ENCODE assay signal across 28 mouse cellular contexts in the genomic region with DNA sequence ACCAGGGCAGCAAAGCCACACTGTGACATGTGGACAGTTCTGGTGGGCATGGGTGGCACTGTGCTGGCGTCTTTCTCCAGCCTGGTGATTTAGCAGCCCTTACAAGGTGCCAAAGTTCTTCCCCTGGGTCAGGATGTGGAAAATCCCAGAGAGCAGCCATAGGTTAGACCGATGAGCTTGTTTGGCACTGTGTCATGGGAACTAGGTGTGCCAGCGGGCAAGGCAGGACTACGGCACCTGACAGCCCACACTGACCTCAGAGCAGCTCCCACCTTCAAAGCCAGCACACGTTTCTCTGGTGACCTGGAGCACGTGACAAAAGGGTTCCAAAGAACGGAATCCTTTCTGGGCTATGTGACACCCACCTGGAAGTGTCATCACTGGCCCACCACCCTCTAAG. TPM values are rescaled to one million over a fixed set of nuclear protein-coding genes. Genes with fewer than 3 reads are reported as not detected.
DNase-seq lines count a peak whose midpoint lies in the region; ATAC-seq and TF ChIP-seq lines count a peak whose summit lies in the region.
"Had no signal": no experiment of that assay in that cellular context is flagged by ENCODE, and none has a peak within 500 bp of the region (broad histone marks: within the 10 kb centered on the region; RNA-seq: fewer than 3 reads in every experiment).

No protein-coding gene starts in this region.

- DNase-seq in cerebellum, postnatal 4 days (ENCODE audit: low spot score in 2 of 2): no peak
- no peak for DNase-seq in heart, postnatal 4 days
- DNase-seq in spleen, adult 2 months (ENCODE audit: low read depth in 1 of 2, low spot score in 2 of 2): no peak
- DNase-seq in spleen, postnatal 36 days (ENCODE audit: low spot score in 2 of 2): no peak
- DNase-seq in gastrocnemius, adult 8-10 months (ENCODE audit: low spot score in 2 of 2): no peak
- DNase-seq in lung, adult 18-20 months: no peak
- DNase-seq: adrenal gland, postnatal 36 days; gastrocnemius, postnatal 36 days; kidney, adult 9 months; thymus, adult 18-20 months; thymus, postnatal 4 days had no signal

- no peak overlapping the region for H3K9ac ChIP-seq in heart, embryonic 12.5 days
- H3K9ac ChIP-seq: embryonic facial prominence, embryonic 12.5 days; hindbrain, embryonic 13.5 days; intestine, embryonic 15.5 days; liver, embryonic 12.5 days; lung, embryonic 14.5 days; midbrain, embryonic 12.5 days; neural tube, embryonic 13.5 days had no signal

- no peak for TF ChIP-seq POLR2A in spleen, adult 2 months (IDR thresholded peaks at IDR 0.05; ENCODE audit: low read depth, low read length)

- no peak overlapping the region for H3K4me2 ChIP-seq in heart, embryonic 12.5 days
- H3K4me2 ChIP-seq: embryonic facial prominence, embryonic 12.5 days; hindbrain, embryonic 13.5 days; intestine, embryonic 15.5 days; liver, embryonic 12.5 days; lung, embryonic 14.5 days; midbrain, embryonic 12.5 days; neural tube, embryonic 13.5 days had no signal

- TF ChIP-seq CTCF in spleen, adult 2 months (IDR thresholded peaks at IDR 0.05; ENCODE audit: extremely low read depth, insufficient read depth, insufficient read length, insufficient replicate concordance): no peak

- WGBS in heart, embryonic 12.5 days: 73% methylated on average over 7 of the region's 7 CpGs
- 83% methylated on average over 7 of the region's 7 CpGs for WGBS in spleen, adult 2 months

- H3K27me3 ChIP-seq in heart, embryonic 12.5 days (replicated peaks): peaks cover 42% of the 10 kb centered on the region
- no peaks in the 10 kb centered on the region; the same call in 1 of the 2 replicates for H3K27me3 ChIP-seq in spleen, adult 2 months (ENCODE audit: control insufficient read depth, insufficient read depth, low read length)
- H3K27me3 ChIP-seq: embryonic facial prominence, embryonic 12.5 days; hindbrain, embryonic 13.5 days; intestine, embryonic 15.5 days; liver, embryonic 12.5 days; midbrain, embryonic 12.5 days; neural tube, embryonic 13.5 days had no signal

- no peaks in the 10 kb centered on the region for H3K9me3 ChIP-seq in heart, embryonic 12.5 days (replicated peaks)
- H3K9me3 ChIP-seq: embryonic facial prominence, embryonic 12.5 days; hindbrain, embryonic 13.5 days; intestine, embryonic 15.5 days; liver, embryonic 12.5 days; midbrain, embryonic 12.5 days; neural tube, embryonic 13.5 days had no signal

- no peak overlapping the region for H3K4me3 ChIP-seq in heart, embryonic 12.5 days
- H3K4me3 ChIP-seq in spleen, adult 2 months (ENCODE audit: extremely low read depth, insufficient read depth, insufficient read length): no peak overlapping the region
- H3K4me3 ChIP-seq: embryonic facial prominence, embryonic 12.5 days; erythroblast, embryonic 14.5 days; hindbrain, embryonic 13.5 days; intestine, embryonic 15.5 days; liver, embryonic 12.5 days; midbrain, embryonic 12.5 days; neural tube, embryonic 13.5 days had no signal

- H3K27ac ChIP-seq in heart, embryonic 12.5 days (ENCODE audit: poor library complexity, severe bottlenecking): peak overlapping the region; percentile 58; the same call in 1 of the 2 replicates
- peak overlapping the region; percentile 75 for H3K27ac ChIP-seq in spleen, adult 2 months (ENCODE audit: insufficient read depth, low read length)
- H3K27ac ChIP-seq: embryonic facial prominence, embryonic 12.5 days; hindbrain, embryonic 13.5 days; intestine, embryonic 15.5 days; liver, embryonic 12.5 days; macrophage; midbrain, embryonic 12.5 days; neural tube, embryonic 13.5 days had no signal

- H3K36me3 ChIP-seq in heart, embryonic 12.5 days: no peaks in the 10 kb centered on the region
- H3K36me3 ChIP-seq in spleen, adult 2 months (ENCODE audit: control insufficient read depth, insufficient read depth, low read length): no peaks in the 10 kb centered on the region
- H3K36me3 ChIP-seq: embryonic facial prominence, embryonic 12.5 days; hindbrain, embryonic 13.5 days; intestine, embryonic 15.5 days; liver, embryonic 12.5 days; midbrain, embryonic 12.5 days; neural tube, embryonic 13.5 days had no signal

- ATAC-seq in cerebellum, adult (ENCODE audit: insufficient number of reproducible peaks, low FRiP score, low TSS enrichment): 0 out of 2 replicates have a peak, but pooled peaks have one; percentile 5
- ATAC-seq in heart, embryonic 12.5 days (ENCODE audit: insufficient number of reproducible peaks, low FRiP score): 0 out of 2 replicates have a peak, but pooled peaks have one; percentile 12
- ATAC-seq: intestine, embryonic 15.5 days; liver, embryonic 12.5 days had no signal

- H3K4me1 ChIP-seq in heart, embryonic 12.5 days (replicated peaks): peaks cover 20% of the 10 kb centered on the region
- H3K4me1 ChIP-seq in spleen, adult 2 months (ENCODE audit: control insufficient read depth, insufficient read depth, insufficient read length): peaks cover 5% of the 10 kb centered on the region; the same call in 1 of the 2 replicates
- H3K4me1 ChIP-seq: embryonic facial prominence, embryonic 12.5 days; hindbrain, embryonic 13.5 days; intestine, embryonic 15.5 days; liver, embryonic 12.5 days; midbrain, embryonic 12.5 days; neural tube, embryonic 13.5 days had no signal

RNA-seq across cellular contexts. Expression of a gene that starts 13.3 kb away (rescaled TPM):
- polyA plus RNA-seq in heart, embryonic 12.5 days (2016; fragmentation: Nextera tagmentation; extraction: Ambion mirVana): not detected in 2 replicates
- total RNA-seq in heart, postnatal 4 days (2021): not detected
- polyA plus RNA-seq in spleen, adult 2 months (2012; rRNA removed): 0.02 and 0.04 TPM in 2 replicates
- under 1 TPM in 1 of 4 experiments, not detected in 3; 0.07 TPM for total RNA-seq in gastrocnemius, adult 8-10 months (2022)
- total RNA-seq: gastrocnemius, postnatal 36 days; heart, postnatal 10 days; monocyte, adult 5-6 weeks had no signal
- polyA plus RNA-seq: embryonic facial prominence, embryonic 12.5 days; erythroblast, embryonic 14.5 days; hindbrain, embryonic 13.5 days; intestine, embryonic 15.5 days; limb, embryonic 11.5 days; liver, embryonic 12.5 days; lung, embryonic 14.5 days; macrophage; midbrain, embryonic 12.5 days; neural tube, embryonic 13.5 days; stomach, embryonic 14.5 days had no signal

RNA-seq across cellular contexts. Expression of a gene that starts 43.4 kb away (rescaled TPM):
- polyA plus RNA-seq in heart, embryonic 12.5 days (2016; fragmentation: Nextera tagmentation; extraction: Ambion mirVana): not detected in 2 replicates
- total RNA-seq in heart, postnatal 4 days (2021): not detected
- polyA plus RNA-seq in spleen, adult 2 months (2012; rRNA removed): not detected in 2 replicates
- total RNA-seq in gastrocnemius, adult 8-10 months (2022): not detected
- total RNA-seq: gastrocnemius, postnatal 36 days; heart, postnatal 10 days; left cerebral cortex, adult 18-20 months; monocyte, adult 5-6 weeks had no signal
- polyA plus RNA-seq: cerebellum, adult 2 months; embryonic facial prominence, embryonic 12.5 days; erythroblast, embryonic 14.5 days; hindbrain, embryonic 13.5 days; intestine, embryonic 15.5 days; limb, embryonic 11.5 days; liver, embryonic 12.5 days; lung, embryonic 14.5 days; macrophage; midbrain, embryonic 12.5 days; neural tube, embryonic 13.5 days; stomach, embryonic 14.5 days had no signal

RNA-seq across cellular contexts. Expression of a gene that starts 44.0 kb away (rescaled TPM):
- 0.17 and 0.28 TPM in 2 replicates for polyA plus RNA-seq in heart, embryonic 12.5 days (2016; fragmentation: Nextera tagmentation; extraction: Ambion mirVana)
- total RNA-seq in heart, postnatal 4 days (2021): not detected
- 0.13 TPM in 1 of 2 replicates, not detected in the other for polyA plus RNA-seq in spleen, adult 2 months (2012; rRNA removed)
- total RNA-seq in gastrocnemius, adult 8-10 months (2022): not detected
- total RNA-seq: adrenal gland, postnatal 36 days; gastrocnemius, postnatal 36 days; heart, postnatal 10 days; monocyte, adult 5-6 weeks had no signal
- polyA plus RNA-seq: erythroblast, embryonic 14.5 days; hindbrain, embryonic 13.5 days; intestine, embryonic 15.5 days; limb, embryonic 11.5 days; liver, embryonic 12.5 days; lung, embryonic 14.5 days; macrophage; neural tube, embryonic 13.5 days; stomach, embryonic 14.5 days had no signal

RNA-seq across cellular contexts. Expression of a gene that starts 55.0 kb away (rescaled TPM):
- polyA plus RNA-seq in heart, embryonic 12.5 days (2016; fragmentation: Nextera tagmentation; extraction: Ambion mirVana): not detected in 2 replicates
- not detected for total RNA-seq in heart, postnatal 4 days (2021)
- not detected in 2 replicates for polyA plus RNA-seq in spleen, adult 2 months (2012; rRNA removed)
- total RNA-seq in gastrocnemius, adult 8-10 months (2022): not detected
- total RNA-seq: adrenal gland, postnatal 36 days; gastrocnemius, postnatal 36 days; heart, postnatal 10 days; left cerebral cortex, adult 18-20 months; monocyte, adult 5-6 weeks had no signal
- polyA plus RNA-seq: cerebellum, adult 2 months; embryonic facial prominence, embryonic 12.5 days; erythroblast, embryonic 14.5 days; hindbrain, embryonic 13.5 days; intestine, embryonic 15.5 days; limb, embryonic 11.5 days; liver, embryonic 12.5 days; lung, embryonic 14.5 days; macrophage; midbrain, embryonic 12.5 days; neural tube, embryonic 13.5 days; stomach, embryonic 14.5 days had no signal
